Mouse (Mus musculus): ENCODE results near the gene Olfm2.
"Not testable (repeated sequence)": the region's sequence is repeated elsewhere in the genome, so short reads cannot be mapped to it uniquely, and the experiment has no call there.

The Olfm2 gene

GRCm38 (mm10) chr9:20696107-20696712, 49.9 kb downstream of the Olfm2 start:
- no peak for DNase-seq (ENCODE audit: low spot score)

GRCm38 (mm10) chr9:20694721-20695235, 51.4 kb downstream of the Olfm2 start:
- DNase-seq (ENCODE audit: low spot score): no peak

- no peak for DNase-seq (ENCODE audit: low spot score)
Measured at GRCm38 (mm10) chr9:20692863-20693262, 53.3 kb downstream of the Olfm2 start.

DNA sequence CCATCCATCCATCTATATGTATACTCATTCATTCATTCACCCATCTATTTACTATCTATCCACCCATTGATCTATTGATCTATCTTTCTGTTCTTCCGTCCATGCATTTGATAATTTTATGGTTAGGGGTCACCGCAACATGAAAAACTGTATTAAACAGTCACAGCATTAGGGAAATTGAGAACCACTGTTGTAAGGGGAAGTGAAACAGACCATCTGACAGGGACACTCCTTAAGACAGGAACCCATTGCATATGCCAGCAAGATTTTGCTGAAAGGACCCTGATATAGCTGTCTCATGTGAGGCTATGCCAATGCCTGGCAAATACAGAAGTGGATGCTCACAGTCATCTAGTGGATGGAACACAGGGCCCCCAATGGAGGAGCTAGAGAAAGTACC, 55.7 kb downstream of the Olfm2 start:
- not testable (repeated sequence) for DNase-seq (ENCODE audit: low spot score)

DNA sequence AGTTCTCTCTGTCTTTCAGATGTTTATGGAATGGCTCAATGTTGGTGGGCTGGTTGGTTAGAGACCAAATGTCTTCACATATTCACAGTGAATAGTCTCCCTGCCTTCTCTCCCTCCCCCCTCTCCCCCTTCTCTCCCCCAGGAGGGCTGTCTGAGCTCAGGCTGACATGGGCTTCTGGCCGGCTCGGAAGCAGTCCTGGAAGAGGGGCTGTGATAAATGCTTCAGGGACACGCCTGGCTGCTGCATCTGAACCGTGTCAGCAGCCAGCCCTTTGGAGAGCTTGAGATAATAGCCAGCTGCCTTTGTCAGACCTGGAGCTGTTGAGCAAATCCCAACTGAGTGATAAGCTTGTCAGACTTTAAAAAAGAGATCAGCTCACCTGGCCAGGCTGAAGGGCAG, 56.2 kb downstream of the Olfm2 start:
- DNase-seq (ENCODE audit: low spot score): no peak

GRCm38 (mm10) chr9:20689403-20689802, 56.7 kb downstream of the Olfm2 start:
- DNase-seq (ENCODE audit: low spot score): no peak

DNA sequence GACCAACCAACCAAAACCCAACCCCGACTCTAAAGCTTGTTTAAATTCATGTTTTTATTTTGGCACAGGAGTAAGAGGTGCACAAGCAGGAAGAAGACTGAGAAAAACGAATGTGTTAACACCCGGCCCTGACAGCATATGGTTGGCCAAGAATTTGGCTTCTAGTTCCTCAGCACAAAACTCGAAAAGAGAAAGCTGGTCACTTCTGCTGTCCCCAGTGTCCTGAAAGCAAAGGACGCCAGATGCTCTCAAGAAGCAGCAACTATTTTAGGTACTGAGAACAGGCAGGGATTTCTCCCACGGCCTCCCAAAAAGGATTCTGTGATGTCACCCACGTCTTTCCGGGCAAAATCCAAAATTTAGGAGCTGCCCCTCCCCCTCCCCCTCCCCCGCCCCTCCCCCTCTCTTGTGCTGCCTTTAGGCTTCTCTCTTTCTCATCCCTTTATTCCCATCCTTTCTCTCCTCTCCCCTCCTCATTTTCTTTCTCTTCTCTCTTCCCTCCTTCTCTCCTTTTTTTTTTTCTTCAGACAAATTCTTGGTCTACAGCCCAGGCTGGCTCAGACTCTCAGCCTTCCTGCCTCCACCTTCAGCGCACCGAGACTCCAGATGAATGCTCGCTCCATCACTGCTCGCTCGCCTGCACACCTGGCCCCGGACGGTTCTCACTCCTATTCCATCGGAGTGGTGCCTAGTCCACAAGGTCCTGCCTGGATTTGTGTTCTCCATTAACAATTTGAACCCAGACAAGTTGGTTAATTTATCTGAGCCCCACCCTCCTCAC, 60.9 kb downstream of the Olfm2 start:
- DNase-seq (ENCODE audit: low spot score): no peak

DNA sequence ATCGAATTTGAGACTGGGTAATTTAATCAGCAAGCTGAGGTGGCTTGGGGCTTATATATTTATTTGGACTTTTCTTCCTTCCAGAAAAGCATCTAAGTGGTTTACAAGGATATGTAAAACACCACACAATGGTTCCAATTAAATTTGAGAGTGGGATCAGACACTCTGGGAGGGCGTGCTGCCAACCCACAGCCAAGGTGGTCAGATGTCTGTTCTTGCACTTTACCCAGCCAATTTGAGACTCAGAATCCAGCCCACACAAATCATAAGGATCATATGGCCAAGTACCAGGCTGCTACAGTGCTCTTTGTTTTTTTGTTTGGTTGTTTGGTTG, 63.8 kb downstream of the Olfm2 start:
- no peak for DNase-seq (ENCODE audit: low spot score)

GRCm38 (mm10) chr9:20681546-20682388, 64.4 kb downstream of the Olfm2 start:
- no peak for DNase-seq (ENCODE audit: low spot score)

DNA sequence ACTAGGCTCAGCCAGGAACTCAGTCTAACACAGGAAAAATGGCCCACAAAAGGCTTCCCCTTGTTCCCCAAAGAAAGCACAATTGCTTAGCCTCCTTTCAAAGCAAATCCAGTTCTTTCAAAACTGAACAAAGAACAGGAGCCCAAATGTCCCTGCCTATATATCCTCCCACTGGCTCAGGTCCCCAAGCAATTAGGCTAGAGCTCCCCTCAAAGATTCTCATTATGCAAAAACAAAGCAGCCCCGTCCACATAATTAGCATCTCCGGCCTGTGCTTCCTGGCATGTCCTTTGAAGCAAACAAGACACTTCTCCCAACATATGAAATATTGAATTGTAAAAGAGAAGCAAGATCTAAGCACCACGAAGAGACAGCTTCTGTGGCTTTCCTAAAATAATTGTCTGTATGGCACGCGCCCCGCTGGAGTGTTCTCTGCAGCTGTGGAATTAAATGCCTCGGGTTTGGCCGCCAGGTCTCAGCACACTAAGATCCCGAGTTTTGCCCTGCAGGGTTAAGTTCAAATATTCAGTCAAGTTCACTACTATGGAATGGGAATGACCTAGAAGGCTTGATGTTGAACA, 65.7 kb downstream of the Olfm2 start:
- no peak for DNase-seq (ENCODE audit: low spot score)

DNA sequence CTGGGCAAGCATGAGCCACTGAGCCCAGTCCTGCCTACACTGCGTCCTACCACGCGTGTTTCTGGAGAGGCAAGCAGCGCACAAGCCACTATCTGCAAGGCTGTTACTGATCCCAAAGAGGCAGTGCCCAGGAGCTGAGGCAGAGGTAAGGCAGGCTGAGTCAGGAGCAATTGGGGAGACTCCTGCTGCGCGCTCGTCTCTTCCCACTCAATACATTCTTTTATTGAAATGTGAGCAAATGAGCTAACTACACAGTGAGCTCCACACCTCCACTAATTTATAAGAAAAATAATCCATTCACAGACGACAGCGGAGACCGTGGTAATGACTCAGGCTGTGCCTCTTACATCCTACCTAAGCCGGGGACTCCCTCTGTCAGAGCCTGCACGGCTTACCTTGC, 68.3 kb downstream of the Olfm2 start:
- no peak for DNase-seq (ENCODE audit: low spot score)

- DNase-seq (ENCODE audit: low spot score): no peak
Measured at GRCm38 (mm10) chr9:20672047-20672446, 74.1 kb downstream of the Olfm2 start.

DNA sequence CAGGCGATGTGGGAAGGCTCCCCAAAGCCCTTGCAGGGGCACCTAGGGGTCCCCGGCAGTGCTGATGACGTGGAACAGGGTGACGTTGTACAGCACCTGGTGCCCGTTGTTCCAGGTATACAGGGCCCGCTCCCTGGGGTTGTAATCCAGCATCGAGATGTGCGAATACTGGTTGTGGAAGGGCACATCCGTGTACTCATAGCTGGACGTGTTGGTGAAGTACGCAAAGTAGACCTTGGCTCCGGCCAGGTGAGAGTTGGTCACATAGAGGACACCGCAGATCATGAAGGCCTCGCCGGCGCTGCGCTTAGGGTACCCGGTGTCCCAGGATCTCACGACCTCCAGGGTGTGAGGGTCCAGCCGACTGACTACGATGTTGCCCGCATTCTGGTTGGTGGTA, 78.1 kb downstream of the Olfm2 start:
- no peak for DNase-seq (ENCODE audit: low spot score)

DNA sequence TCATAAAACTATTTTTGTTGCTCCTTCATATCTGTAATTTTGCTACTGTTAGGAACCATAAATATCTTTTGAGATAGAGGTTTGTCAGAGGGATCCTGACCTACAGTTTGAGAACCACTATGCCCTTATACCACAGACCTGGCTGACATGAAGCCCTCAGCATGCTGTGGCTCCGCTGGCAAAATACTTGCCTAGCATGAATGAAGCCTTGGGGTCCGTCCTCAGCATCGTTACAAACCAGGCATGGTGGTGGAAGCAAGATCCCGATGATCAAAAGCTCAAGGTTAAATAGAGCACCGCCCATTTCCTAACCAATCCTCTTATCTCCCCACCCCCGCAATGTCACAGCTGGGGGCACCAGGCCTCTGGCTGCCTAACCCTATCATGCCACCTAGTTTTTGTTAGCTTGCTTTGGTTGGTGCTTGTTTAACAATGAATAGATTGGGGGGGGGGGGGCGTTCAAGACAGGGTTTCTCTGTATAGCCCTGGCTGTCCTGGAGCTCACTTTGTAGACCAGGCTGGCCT, 79.6 kb downstream of the Olfm2 start:
- DNase-seq (ENCODE audit: low spot score): no peak

DNA sequence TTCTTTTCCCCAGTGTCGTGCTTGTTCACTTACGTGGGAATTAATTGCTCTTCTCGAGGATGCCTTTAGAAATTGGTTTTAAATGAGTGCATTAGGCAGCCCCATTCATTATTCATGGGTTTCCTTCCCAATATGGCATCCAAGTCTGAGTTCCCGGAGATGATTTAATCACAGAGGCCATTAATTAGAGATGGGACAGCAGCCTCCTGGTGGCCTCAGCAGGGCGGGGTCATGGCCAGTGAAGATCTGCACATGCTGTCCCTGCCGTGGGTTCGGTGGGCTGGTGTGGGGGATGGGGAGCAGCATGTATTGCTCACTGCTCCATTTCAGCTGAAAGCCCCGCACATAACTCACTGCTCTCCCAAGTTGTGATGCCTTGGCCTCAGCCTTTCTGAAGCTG, 80.2 kb downstream of the Olfm2 start:
- no peak for DNase-seq (ENCODE audit: low spot score)

GRCm38 (mm10) chr9:20664982-20665637, 81.0 kb downstream of the Olfm2 start:
- DNase-seq (ENCODE audit: low spot score): no peak

DNA sequence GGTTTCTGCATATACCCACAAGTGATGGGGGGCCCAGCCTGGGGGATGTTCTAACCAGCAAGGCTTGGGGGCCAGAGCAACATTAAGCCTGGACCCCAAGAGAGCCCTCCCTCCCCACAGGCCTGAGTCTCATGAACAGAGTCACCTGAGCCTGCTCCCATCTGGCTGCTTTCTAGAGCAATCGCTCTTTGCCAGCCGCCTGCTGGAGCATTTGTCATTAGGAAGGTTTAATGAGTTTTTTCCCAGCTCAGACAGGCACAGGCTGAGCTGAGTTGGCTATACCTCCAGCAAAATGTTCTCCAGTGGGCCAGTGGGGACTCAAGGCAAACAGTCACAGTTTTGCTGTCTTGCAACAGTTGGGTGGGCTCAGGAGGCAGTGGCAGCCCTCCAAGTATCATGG, 81.8 kb downstream of the Olfm2 start:
- DNase-seq (ENCODE audit: low spot score): no peak

GRCm38 (mm10) chr9:20663956-20664355, 82.2 kb downstream of the Olfm2 start:
- DNase-seq (ENCODE audit: low spot score): no peak

- DNase-seq (ENCODE audit: low spot score): no peak
Measured at GRCm38 (mm10) chr9:20662874-20663273, 83.3 kb downstream of the Olfm2 start.

DNA sequence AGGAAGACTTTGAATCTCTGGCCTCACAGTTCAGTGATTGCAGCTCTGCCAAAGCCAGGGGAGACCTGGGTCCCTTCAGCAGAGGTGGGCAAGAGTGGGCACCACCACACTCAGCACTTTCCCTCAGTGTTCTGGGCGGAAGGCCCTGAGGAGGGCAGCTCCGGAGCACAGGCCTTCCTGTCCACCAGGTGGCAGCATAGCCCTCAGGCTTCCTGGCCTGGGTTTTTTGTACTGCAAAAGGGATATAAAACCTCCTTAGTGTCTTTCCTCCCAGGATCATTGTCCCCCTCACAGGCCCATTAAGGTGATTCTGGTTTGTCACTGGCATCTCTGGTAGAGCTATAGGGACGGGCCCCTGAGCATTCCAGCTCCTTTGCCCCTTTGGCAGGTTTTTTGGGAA, 83.8 kb downstream of the Olfm2 start:
- DNase-seq (ENCODE audit: low spot score): no peak

DNA sequence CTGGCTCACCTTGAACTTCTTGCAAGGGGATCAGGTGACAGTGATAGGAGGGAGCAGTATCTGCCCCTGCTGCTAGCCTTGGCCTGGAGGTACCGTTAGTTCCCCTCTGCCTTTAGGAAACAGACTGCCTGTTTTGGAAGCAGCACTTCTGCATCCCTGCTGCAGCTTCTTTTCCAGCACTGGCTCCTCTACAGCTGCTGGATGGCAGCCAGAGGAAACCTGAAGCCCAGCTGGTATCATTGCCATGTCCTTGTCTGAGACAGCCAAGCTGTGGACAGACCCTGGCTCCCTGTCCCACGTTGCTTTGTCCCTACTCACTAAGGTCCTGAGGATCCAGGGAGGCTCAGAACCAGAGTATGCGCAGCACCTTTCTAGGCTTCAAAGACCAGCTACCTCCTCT, 88.6 kb downstream of the Olfm2 start:
- no peak for DNase-seq (ENCODE audit: low spot score)

GRCm38 (mm10) chr9:20653859-20654258, 92.3 kb downstream of the Olfm2 start:
- no peak for DNase-seq (ENCODE audit: low spot score)

Measured in c-Kit-positive CD71-positive TER-119-positive erythroid progenitor cells, embryonic 14.5 days (primary cell).